Mouse (Mus musculus): ENCODE measurements around the gene Tmem240.
"Not testable (repeated sequence)": the region's sequence is repeated elsewhere in the genome, so short reads cannot be mapped to it uniquely, and the experiment has no call there.

Gene Tmem240

DNA sequence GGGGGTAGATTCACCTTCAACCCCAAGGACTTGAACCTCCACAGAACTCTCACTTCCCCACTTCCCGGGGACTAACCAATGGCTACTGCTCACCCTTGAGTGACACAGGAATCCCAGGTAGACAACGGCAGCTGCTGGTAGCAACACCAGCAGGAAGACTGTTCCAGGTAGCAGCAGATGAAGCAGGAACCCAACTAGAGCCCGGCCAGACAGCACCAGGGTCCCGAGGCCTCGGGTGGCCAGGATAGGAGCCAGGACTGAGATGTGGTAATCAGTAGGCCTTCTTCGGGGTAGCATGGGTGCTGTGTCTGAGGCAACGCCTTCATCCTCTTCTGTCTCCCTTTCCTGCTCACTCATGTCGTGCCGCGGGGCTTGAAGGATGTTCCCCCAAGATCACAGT is 50.6 kb downstream of the Tmem240 start:
- in situ Hi-C loops (cut with MboI; ENCODE audit: low pct_unique_long_range_greater_than_20kb in 1 of 2, low sequenced_read_pairs in 2 of 2, unreplicated experiment in 1 of 2), result no loop called here

DNA sequence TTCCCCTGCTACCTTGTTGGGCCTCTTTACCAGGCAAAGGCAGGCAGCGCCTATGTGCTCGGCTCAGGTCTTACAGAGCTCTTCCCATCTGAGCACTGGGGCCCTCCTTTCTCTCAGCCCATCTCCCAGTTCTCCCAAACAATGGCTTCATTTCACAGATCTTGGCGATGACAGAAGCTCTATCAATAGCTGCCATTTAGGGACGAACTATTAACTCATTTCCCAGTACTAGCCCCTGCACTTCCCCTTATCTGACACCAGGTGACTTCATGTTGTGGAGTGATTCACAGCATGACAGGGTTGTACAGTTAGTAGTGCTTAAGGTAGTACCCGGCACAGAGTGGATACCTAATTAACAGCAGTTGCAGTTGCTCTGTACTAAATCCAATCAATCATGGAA is 51.2 kb downstream of the Tmem240 start, which contains the start of gene Tmem88b:
TSS of gene Tmem88b (minus strand) at position 56 of the 400 bp plus-strand sequence.
- in situ Hi-C loops (cut with MboI; ENCODE audit: low pct_unique_long_range_greater_than_20kb in 1 of 2, low sequenced_read_pairs in 2 of 2, unreplicated experiment in 1 of 2), result no loop called here

DNA sequence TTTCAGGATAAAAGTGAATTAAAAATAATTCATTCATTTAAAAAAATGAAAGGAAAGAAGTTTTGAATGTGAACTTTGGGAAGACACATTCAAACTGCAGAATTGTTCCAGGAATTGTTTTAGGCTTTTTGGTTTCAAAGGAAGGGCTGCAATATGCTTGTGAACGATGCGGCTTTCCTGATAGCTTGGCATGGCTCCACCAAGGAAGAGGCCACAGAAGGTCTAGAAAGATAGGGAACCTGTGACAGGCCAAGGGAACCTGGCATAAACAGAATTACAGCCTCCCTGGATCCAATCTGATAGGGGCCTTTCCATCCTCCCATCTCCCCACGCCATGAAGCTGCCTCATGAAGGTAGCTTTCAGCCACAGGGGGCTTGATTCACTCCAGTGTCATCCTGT is 53.7 kb downstream of the Tmem240 start:
- in situ Hi-C loops (cut with MboI; ENCODE audit: low pct_unique_long_range_greater_than_20kb in 1 of 2, low sequenced_read_pairs in 2 of 2, unreplicated experiment in 1 of 2), result no loop called here

DNA sequence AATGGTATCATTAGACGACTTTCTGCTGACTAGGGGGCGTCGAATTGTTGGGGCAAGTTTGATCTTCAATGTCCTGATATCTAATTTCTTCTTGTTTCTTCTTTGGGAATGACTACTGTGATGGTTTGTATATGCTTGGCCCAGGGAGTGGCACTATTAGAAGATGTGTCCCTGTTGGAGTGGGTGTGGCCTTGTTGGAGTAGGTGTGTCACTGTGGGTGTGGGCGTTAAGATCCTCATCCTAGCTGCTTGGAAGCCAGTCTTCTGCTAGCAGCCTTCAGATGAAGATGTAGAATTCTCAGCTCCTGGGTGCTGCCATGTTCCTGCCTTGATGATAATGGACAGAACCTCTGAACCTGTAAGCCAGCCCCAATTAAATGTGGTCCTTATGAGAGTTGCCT is 54.2 kb downstream of the Tmem240 start:
- in situ Hi-C loops (cut with MboI; ENCODE audit: low pct_unique_long_range_greater_than_20kb in 1 of 2, low sequenced_read_pairs in 2 of 2, unreplicated experiment in 1 of 2), result not testable (repeated sequence)

DNA sequence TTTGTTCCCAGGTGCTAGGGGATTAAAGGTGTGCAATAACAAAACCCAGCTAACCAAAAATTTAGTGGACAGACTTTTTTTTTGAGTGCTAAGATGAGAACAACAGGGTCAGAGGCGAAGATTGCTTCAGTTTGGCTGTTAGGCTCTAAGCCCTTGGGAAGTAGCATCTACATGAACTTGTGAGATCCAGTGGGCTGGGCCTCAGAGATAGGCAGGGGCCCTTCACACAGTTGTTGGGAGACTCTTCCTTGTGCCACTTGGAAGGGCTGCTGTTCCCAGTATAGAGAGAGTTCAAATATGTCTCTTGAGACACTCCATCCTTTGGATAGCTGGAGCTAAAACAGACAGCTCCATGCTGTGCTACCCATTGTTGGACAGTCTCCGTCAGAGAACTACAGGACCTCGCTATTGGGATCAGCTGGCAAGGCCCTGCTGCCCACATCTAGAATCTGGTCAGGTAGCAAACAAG is 55.5 kb downstream of the Tmem240 start, which contains the start of gene Ankrd65:
TSS of gene Ankrd65 (plus strand) at position 419 of the 469 bp plus-strand sequence.
- in situ Hi-C loops (cut with MboI; ENCODE audit: low pct_unique_long_range_greater_than_20kb in 1 of 2, low sequenced_read_pairs in 2 of 2, unreplicated experiment in 1 of 2), result no loop called here

Data from mouse embryonic stem cell (cell line).